Mouse (Mus musculus) olfactory bulb, adult 2 months (tissue): Measurements from ENCODE around the gene Mgat4e.
"Not testable (repeated sequence)": the region's sequence is repeated elsewhere in the genome, so short reads cannot be mapped to it uniquely, and the experiment has no call there.

ENCODE experiments used
- CTCF ChIP-seq: fragments of 200-500 bp; IDR thresholded peaks from 2 replicates; pipeline ENCODE4 v1.5.1; 2012; ENCODE audit warnings: low read depth, mild to moderate bottlenecking, low read length, moderate library complexity; ENCODE audit not compliant: insufficient read depth
- POLR2A ChIP-seq: fragments of 200-500 bp; IDR thresholded peaks from 2 replicates; pipeline ENCODE4 v1.6.1; 2012; ENCODE audit warnings: mild to moderate bottlenecking, low read depth, low read length, moderate library complexity; ENCODE audit not compliant: insufficient read depth

DNA sequence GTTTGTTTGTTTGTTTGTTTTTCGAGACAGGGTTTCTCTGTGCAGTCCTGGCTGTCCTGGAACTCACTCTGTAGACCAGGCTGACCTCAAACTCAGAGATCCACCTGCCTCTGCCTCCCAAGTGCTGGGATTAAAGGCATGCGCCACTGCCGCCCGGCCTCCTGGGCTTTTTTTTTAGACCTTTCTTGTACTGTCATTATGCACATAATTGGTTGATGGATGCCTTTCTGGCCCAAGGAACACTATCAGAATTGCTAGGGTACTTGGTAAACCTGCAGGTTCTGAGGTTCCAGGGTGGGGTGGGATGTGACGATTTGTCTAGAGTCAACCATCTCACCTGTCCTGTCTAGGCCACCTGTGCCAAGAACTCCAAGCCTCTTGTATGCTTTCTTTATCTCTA is 30.3 kb downstream of the Mgat4e start:
- TF ChIP-seq POLR2A, CTCF: not testable (repeated sequence)
